Mouse (Mus musculus) thymus, adult 2 months (tissue): ENCODE data around the gene Ptprd. TPM values are rescaled to one million over a fixed set of nuclear protein-coding genes. Genes with fewer than 3 reads are reported as not detected.

Source experiments
- DNase-seq: peaks from one replicate; pipeline ENCODE4 v3.0.0; 2021
- H3K27ac ChIP-seq: fragments of 200-500 bp; 2 replicates; pipeline ENCODE4 v1.5.1; 2012; ENCODE audit warnings: low read length, control low read depth; ENCODE audit not compliant: control insufficient read depth, insufficient read depth
- H3K27me3 ChIP-seq: fragments of 200-500 bp; 2 replicates; pipeline ENCODE4 v1.6.1; 2012; ENCODE audit warnings: mild to moderate bottlenecking, low read length, moderate library complexity, mixed read lengths; ENCODE audit not compliant: control insufficient read depth, insufficient read depth
- H3K36me3 ChIP-seq: fragments of 200-500 bp; 2 replicates; pipeline ENCODE4 v1.6.1; 2012; ENCODE audit warnings: mild to moderate bottlenecking, low read length, moderate library complexity; ENCODE audit not compliant: control insufficient read depth, insufficient read depth
- H3K4me1 ChIP-seq: fragments of 200-500 bp; replicated peaks from 2 replicates; pipeline ENCODE4 v1.6.1; 2012; ENCODE audit warnings: low read length; ENCODE audit not compliant: control insufficient read depth, insufficient read depth
- H3K4me3 ChIP-seq: fragments of 200-500 bp; 2 replicates; pipeline ENCODE4 v1.5.1; 2012; ENCODE audit warnings: mild to moderate bottlenecking, low read length, control low read depth, moderate library complexity; ENCODE audit not compliant: control insufficient read depth, insufficient read depth
- CTCF ChIP-seq: fragments of 200-500 bp; IDR thresholded peaks from 2 replicates; pipeline ENCODE4 v1.5.1; 2012; ENCODE audit warnings: mild to moderate bottlenecking, control low read depth, low read length, moderate library complexity, borderline replicate concordance; ENCODE audit not compliant: control insufficient read depth, poor library complexity, insufficient read depth; ENCODE audit errors: extremely low read depth
- POLR2A ChIP-seq: fragments of 200-500 bp; IDR thresholded peaks from 2 replicates; pipeline ENCODE4 v1.6.1; 2012; ENCODE audit warnings: mild to moderate bottlenecking, low read length, control low read depth, moderate library complexity; ENCODE audit not compliant: control insufficient read depth, poor library complexity, insufficient read depth; ENCODE audit errors: extremely low read depth
- WGBS: fragments of 180-500 bp; shearing (Covaris S2); methylation state at CpG from one replicate; pipeline ENCODE4 v1.1.7; 2018; 5-methylcytosine and 5-hydroxymethylcytosine counted together
- polyA plus RNA-seq: library from polyadenylated mRNA; depleted of rRNA; stranded (reverse); fragments of >200 nt; gene quantifications from 2 replicates; pipeline ENCODE4 v1.2.3, GENCODE M21; 2012

Ptprd gene
- polyA plus RNA-seq, 1 experiment = 1.0 TPM

- TF ChIP-seq POLR2A (no peak), CTCF (no peak)
- WGBS = 87% methylated on average over 3 of the region's 3 CpGs
- H3K27ac ChIP-seq = no peak overlapping the region
- H3K36me3 ChIP-seq = no peaks in the 10 kb centered on the region
- H3K27me3 ChIP-seq = no peaks in the 10 kb centered on the region
- no peak overlapping the region for H3K4me3 ChIP-seq
- no peak for DNase-seq
- no peaks in the 10 kb centered on the region for H3K4me1 ChIP-seq
Measured at GRCm38 (mm10) chr4:76865585-76865984, 1346.2 kb downstream of the Ptprd start.

GRCm38 (mm10) chr4:76846265-76846664, 1365.5 kb downstream of the Ptprd start:
- H3K27me3 ChIP-seq = no peaks in the 10 kb centered on the region
- TF ChIP-seq CTCF (no peak), POLR2A (no peak)
- no peak overlapping the region for H3K27ac ChIP-seq
- 88% methylated on average over 7 of the region's 7 CpGs for WGBS
- DNase-seq = no peak
- H3K4me3 ChIP-seq = no peak overlapping the region
- H3K4me1 ChIP-seq = no peaks in the 10 kb centered on the region
- no peaks in the 10 kb centered on the region for H3K36me3 ChIP-seq

GRCm38 (mm10) chr4:76839016-76839415, 1372.7 kb downstream of the Ptprd start:
- no peak for DNase-seq
- no peaks in the 10 kb centered on the region for H3K27me3 ChIP-seq
- no peak overlapping the region for H3K4me3 ChIP-seq
- no peaks in the 10 kb centered on the region for H3K4me1 ChIP-seq
- 66% methylated on average over 1 of the region's 1 CpGs for WGBS
- H3K27ac ChIP-seq = no peak overlapping the region
- TF ChIP-seq CTCF (no peak), POLR2A (no peak)
- H3K36me3 ChIP-seq = no peaks in the 10 kb centered on the region

GRCm38 (mm10) chr4:76812138-76812537, 1399.6 kb downstream of the Ptprd start:
- no peak for TF ChIP-seq POLR2A
- no peak for TF ChIP-seq CTCF
- WGBS = 78% methylated on average over 2 of the region's 2 CpGs
- H3K36me3 ChIP-seq = no peaks in the 10 kb centered on the region

GRCm38 (mm10) chr4:76802708-76803107, 1409.1 kb downstream of the Ptprd start:
- H3K36me3 ChIP-seq = no peaks in the 10 kb centered on the region

More at GRCm38 (mm10) chr4:76812138-76812537, 1399.6 kb downstream of the Ptprd start:
- Histone ChIP-seq H3K27ac (no peak overlapping the region), H3K27me3 (no peaks in the 10 kb centered on the region), H3K4me1 (no peaks in the 10 kb centered on the region), H3K4me3 (no peak overlapping the region)
- DNase-seq = no peak

GRCm38 (mm10) chr4:76798010-76799007, 1413.5 kb downstream of the Ptprd start:
- no peak for DNase-seq
- TF ChIP-seq POLR2A = no peak
- no peak for TF ChIP-seq CTCF
- 73% methylated on average over 9 of the region's 9 CpGs for WGBS

More at GRCm38 (mm10) chr4:76802708-76803107, 1409.1 kb downstream of the Ptprd start:
- Histone ChIP-seq H3K27me3 (no peaks in the 10 kb centered on the region), H3K27ac (no peak overlapping the region), H3K4me1 (no peaks in the 10 kb centered on the region), H3K4me3 (no peak overlapping the region)
- WGBS = 93% methylated on average over 4 of the region's 4 CpGs
- no peak for DNase-seq
- TF ChIP-seq POLR2A = no peak

GRCm38 (mm10) chr4:76785389-76785788, 1426.4 kb downstream of the Ptprd start:
- Histone ChIP-seq H3K4me3 (no peak overlapping the region), H3K4me1 (no peaks in the 10 kb centered on the region), H3K27me3 (no peaks in the 10 kb centered on the region), H3K27ac (no peak overlapping the region), H3K36me3 (no peaks in the 10 kb centered on the region)
- TF ChIP-seq POLR2A = no peak
- no peak for TF ChIP-seq CTCF
- 92% methylated on average over 2 of the region's 2 CpGs for WGBS
- no peak for DNase-seq

More at GRCm38 (mm10) chr4:76798010-76799007, 1413.5 kb downstream of the Ptprd start:
- no peak overlapping the region for H3K27ac ChIP-seq
- no peaks in the 10 kb centered on the region for H3K4me1 ChIP-seq
- no peaks in the 10 kb centered on the region for H3K36me3 ChIP-seq
- no peak overlapping the region for H3K4me3 ChIP-seq
- no peaks in the 10 kb centered on the region for H3K27me3 ChIP-seq
